Mouse (Mus musculus): ENCODE results near the gene Cep78.

- no peak for TF ChIP-seq HCFC1 (IDR thresholded peaks at IDR 0.05; ENCODE audit: borderline replicate concordance, insufficient read depth, low read length)
- no peak for TF ChIP-seq MAFK (IDR thresholded peaks at IDR 0.05; ENCODE audit: insufficient read depth, low read depth, low read length)
These were observed 38.1 kb downstream of the Cep78 start for GRCm38 (mm10) chr19:15946663-15947062.
